Mouse (Mus musculus): ENCODE results near the gene Actbl2. TPM values are rescaled to one million over a fixed set of nuclear protein-coding genes. Genes with fewer than 3 reads are reported as not detected.

Actbl2 gene
- total RNA-seq (2015; ENCODE audit: low replicate concordance) (not detected in 2 replicates), total RNA-seq (2017; ENCODE audit: low replicate concordance) (0.14 TPM in 1 of 2 replicates, not detected in the other)

- ATAC-seq (replicated peaks; ENCODE audit: low FRiP score, poor library complexity, severe bottlenecking) = no peak
Measured at GRCm38 (mm10) chr13:111254713-111255112, at the start of gene Actbl2. Gene Actbl2, plus strand, starts transcription at chr13:111255013.

GRCm38 (mm10) chr13:111210649-111211378 is 44.0 kb upstream of the Actbl2 start:
- no peak for ATAC-seq (replicated peaks; ENCODE audit: low FRiP score, poor library complexity, severe bottlenecking)

GRCm38 (mm10) chr13:111228768-111229167 is 26.0 kb upstream of the Actbl2 start:
- no peak for ATAC-seq (replicated peaks; ENCODE audit: low FRiP score, poor library complexity, severe bottlenecking)

- ATAC-seq (replicated peaks; ENCODE audit: low FRiP score, poor library complexity, severe bottlenecking) = no peak
Measured at GRCm38 (mm10) chr13:111229541-111229940, 25.3 kb upstream of the Actbl2 start.

GRCm38 (mm10) chr13:111232416-111232815 is 22.4 kb upstream of the Actbl2 start:
- no peak for ATAC-seq (replicated peaks; ENCODE audit: low FRiP score, poor library complexity, severe bottlenecking)

- no peak for ATAC-seq (replicated peaks; ENCODE audit: low FRiP score, poor library complexity, severe bottlenecking)
Measured at GRCm38 (mm10) chr13:111233356-111233755, 21.5 kb upstream of the Actbl2 start.

GRCm38 (mm10) chr13:111234573-111234972 is 20.2 kb upstream of the Actbl2 start:
- ATAC-seq (replicated peaks; ENCODE audit: low FRiP score, poor library complexity, severe bottlenecking) = no peak

GRCm38 (mm10) chr13:111235719-111236166 is 19.1 kb upstream of the Actbl2 start:
- no peak for ATAC-seq (replicated peaks; ENCODE audit: low FRiP score, poor library complexity, severe bottlenecking)

GRCm38 (mm10) chr13:111236461-111236864 is 18.4 kb upstream of the Actbl2 start:
- ATAC-seq (replicated peaks; ENCODE audit: low FRiP score, poor library complexity, severe bottlenecking) = no peak

GRCm38 (mm10) chr13:111237296-111237695 is 17.5 kb upstream of the Actbl2 start:
- no peak for ATAC-seq (replicated peaks; ENCODE audit: low FRiP score, poor library complexity, severe bottlenecking)

GRCm38 (mm10) chr13:111237865-111238465 is 16.8 kb upstream of the Actbl2 start:
- no peak for ATAC-seq (replicated peaks; ENCODE audit: low FRiP score, poor library complexity, severe bottlenecking)

- no peak for ATAC-seq (replicated peaks; ENCODE audit: low FRiP score, poor library complexity, severe bottlenecking)
Measured at GRCm38 (mm10) chr13:111251106-111251505, 3.7 kb upstream of the Actbl2 start.

- no peak for ATAC-seq (replicated peaks; ENCODE audit: low FRiP score, poor library complexity, severe bottlenecking)
Measured at GRCm38 (mm10) chr13:111251795-111252194, 3.0 kb upstream of the Actbl2 start.

- no peak for ATAC-seq (replicated peaks; ENCODE audit: low FRiP score, poor library complexity, severe bottlenecking)
Measured at GRCm38 (mm10) chr13:111258016-111258415, 3.2 kb downstream of the Actbl2 start.

GRCm38 (mm10) chr13:111258424-111259092 is 3.7 kb downstream of the Actbl2 start:
- ATAC-seq (replicated peaks; ENCODE audit: low FRiP score, poor library complexity, severe bottlenecking) = no peak

GRCm38 (mm10) chr13:111259093-111259491 is 4.3 kb downstream of the Actbl2 start:
- ATAC-seq (replicated peaks; ENCODE audit: low FRiP score, poor library complexity, severe bottlenecking) = no peak

GRCm38 (mm10) chr13:111259711-111260110 is 4.9 kb downstream of the Actbl2 start:
- ATAC-seq (replicated peaks; ENCODE audit: low FRiP score, poor library complexity, severe bottlenecking) = no peak

GRCm38 (mm10) chr13:111263186-111263585 is 8.4 kb downstream of the Actbl2 start:
- ATAC-seq (replicated peaks; ENCODE audit: low FRiP score, poor library complexity, severe bottlenecking) = no peak

- ATAC-seq (replicated peaks; ENCODE audit: low FRiP score, poor library complexity, severe bottlenecking) = no peak
Measured at GRCm38 (mm10) chr13:111263758-111264157, 8.9 kb downstream of the Actbl2 start.

GRCm38 (mm10) chr13:111265231-111266000 is 10.6 kb downstream of the Actbl2 start:
- ATAC-seq (replicated peaks; ENCODE audit: low FRiP score, poor library complexity, severe bottlenecking) = no peak
